Mouse (Mus musculus) myocyte (in vitro differentiated cells): ENCODE data around the gene Arhgap35. TPM values are rescaled to one million over a fixed set of nuclear protein-coding genes. Genes with fewer than 3 reads are reported as not detected.

Source experiments
- H3K27me3 ChIP-seq: one replicate; pipeline ENCODE4 v1.6.1; 2011; ENCODE audit not compliant: control insufficient read depth, insufficient read depth, insufficient read length
- H3K36me3 ChIP-seq: one replicate; pipeline ENCODE4 v1.6.1; 2011; ENCODE audit not compliant: control insufficient read depth, insufficient read depth
- H3K4me2 ChIP-seq: one replicate; pipeline ENCODE4 v1.6.1; 2011; ENCODE audit warnings: low read depth, control low read depth
- H3K4me3 ChIP-seq: one replicate; pipeline ENCODE4 v1.5.1; 2011; ENCODE audit warnings: mild to moderate bottlenecking, control low read depth, moderate library complexity
- H3K79me2 ChIP-seq: one replicate; pipeline ENCODE4 v1.6.1; 2011; ENCODE audit not compliant: control insufficient read depth, insufficient read depth
- H3ac ChIP-seq: one replicate; pipeline ENCODE4 v1.6.1; 2011; ENCODE audit not compliant: control insufficient read depth, insufficient read length
- CEBPB ChIP-seq: IDR thresholded peaks from 2 replicates; pipeline ENCODE4 v1.6.1; 2011; ENCODE audit warnings: mild to moderate bottlenecking, moderate library complexity; ENCODE audit not compliant: poor library complexity, insufficient read depth, severe bottlenecking
- E2F4 ChIP-seq: IDR thresholded peaks from one replicate; pipeline ENCODE4 v1.6.1; 2011; ENCODE audit warnings: mild to moderate bottlenecking, control low read depth, moderate library complexity; ENCODE audit not compliant: insufficient read depth
- MAX ChIP-seq: IDR thresholded peaks from one replicate; pipeline ENCODE4 v1.6.1; 2011; ENCODE audit warnings: low read depth, mild to moderate bottlenecking, control low read depth
- MYOD1 ChIP-seq, 3 experiments: IDR thresholded peaks; one replicate each; pipeline ENCODE4 v1.6.1; 2011; ENCODE audit warnings: control low read depth in 2 of 3, low read depth in 2 of 3, mild to moderate bottlenecking in 2 of 3, moderate library complexity in 1 of 3; ENCODE audit not compliant: insufficient read length in 2 of 3, control insufficient read depth in 1 of 3
- MYOG ChIP-seq, 3 experiments: IDR thresholded peaks; one replicate each; pipeline ENCODE4 v1.6.1; 2011; ENCODE audit warnings: control low read depth in 2 of 3, low read depth in 2 of 3, mild to moderate bottlenecking in 2 of 3; ENCODE audit not compliant: insufficient read length in 2 of 3, control insufficient read depth in 1 of 3, insufficient read depth in 1 of 3
- POLR2A ChIP-seq: IDR thresholded peaks from one replicate; pipeline ENCODE4 v1.6.1; 2011; ENCODE audit warnings: low read depth, mild to moderate bottlenecking, control low read depth, moderate library complexity; ENCODE audit not compliant: insufficient read length
- POLR2AphosphoS2 ChIP-seq: IDR thresholded peaks from one replicate; pipeline ENCODE4 v1.6.1; 2011; ENCODE audit warnings: low read depth, control low read depth; ENCODE audit not compliant: insufficient read length
- REST ChIP-seq: IDR thresholded peaks from one replicate; pipeline ENCODE4 v1.6.1; 2011; ENCODE audit warnings: mild to moderate bottlenecking, control low read depth, moderate library complexity; ENCODE audit not compliant: insufficient read depth, insufficient read length
- SRF ChIP-seq: IDR thresholded peaks from one replicate; pipeline ENCODE4 v1.6.1; 2011; ENCODE audit warnings: low read depth; ENCODE audit not compliant: control insufficient read depth, insufficient read length
- TCF12 ChIP-seq: IDR thresholded peaks from one replicate; pipeline ENCODE4 v1.6.1; 2011; ENCODE audit warnings: mild to moderate bottlenecking, control low read depth; ENCODE audit not compliant: poor library complexity, insufficient read depth, severe bottlenecking
- TCF3 ChIP-seq: IDR thresholded peaks from one replicate; pipeline ENCODE4 v1.6.1; 2011; ENCODE audit warnings: low read depth, control low read depth; ENCODE audit not compliant: insufficient read length
- USF1 ChIP-seq: IDR thresholded peaks from one replicate; pipeline ENCODE4 v1.6.1; 2011; ENCODE audit warnings: low read depth, mild to moderate bottlenecking, control low read depth, moderate library complexity
- polyA plus RNA-seq: library from polyadenylated mRNA; unstranded; fragments of >200 nt; fragmentation: generic; extraction: Trizol; gene quantifications from one replicate; pipeline ENCODE4 v1.2.1, GENCODE M21; 2012; ENCODE audit warnings: missing spikeins

Gene Arhgap35
- polyA plus RNA-seq, 1 experiment: 21.7 TPM

GRCm38 (mm10) chr7:16472116-16472709, 142.6 kb downstream of the Arhgap35 start:
- no peaks in the 10 kb centered on the region for H3K36me3 ChIP-seq

GRCm38 (mm10) chr7:16471549-16471948, 143.2 kb downstream of the Arhgap35 start:
- Histone ChIP-seq H3K36me3 (no peaks in the 10 kb centered on the region), H3K79me2 (no peaks in the 10 kb centered on the region), H3K4me2 (no peak overlapping the region), H3K4me3 (no peak overlapping the region), H3ac (no peak overlapping the region), H3K27me3 (peaks cover 55% of the 10 kb centered on the region)
- TF ChIP-seq MYOG (IDR thresholded peaks at IDR 0.05; ENCODE audit: control insufficient read depth in 1 of 3, insufficient read depth in 1 of 3, insufficient read length in 2 of 3, low read depth in 2 of 3) (no peak), TCF12 (no peak)

More at GRCm38 (mm10) chr7:16472116-16472709, 142.6 kb downstream of the Arhgap35 start:
- Histone ChIP-seq H3K4me3 (no peak overlapping the region), H3K79me2 (no peaks in the 10 kb centered on the region), H3ac (no peak overlapping the region), H3K4me2 (no peak overlapping the region), H3K27me3 (peaks cover 62% of the 10 kb centered on the region)
- TF ChIP-seq MYOG (IDR thresholded peaks at IDR 0.05; ENCODE audit: control insufficient read depth in 1 of 3, insufficient read depth in 1 of 3, insufficient read length in 2 of 3, low read depth in 2 of 3): no peak
- TF ChIP-seq SRF: no peak
- TF ChIP-seq REST: no peak
- no peak for TF ChIP-seq POLR2AphosphoS2
- TF ChIP-seq E2F4: no peak
- TF ChIP-seq POLR2A: no peak
- no peak for TF ChIP-seq TCF12
- no peak for TF ChIP-seq CEBPB
- TF ChIP-seq MAX: no peak
- TF ChIP-seq MYOD1 (IDR thresholded peaks at IDR 0.05; ENCODE audit: control insufficient read depth in 1 of 3, insufficient read length in 2 of 3, low read depth in 2 of 3): no peak
- TF ChIP-seq USF1: no peak
- TF ChIP-seq TCF3: no peak

- Histone ChIP-seq H3K79me2 (no peaks in the 10 kb centered on the region), H3K4me3 (no peak overlapping the region), H3K4me2 (no peak overlapping the region), H3K27me3 (peaks cover 21% of the 10 kb centered on the region), H3K36me3 (no peaks in the 10 kb centered on the region), H3ac (no peak overlapping the region)
- TF ChIP-seq CEBPB (no peak), E2F4 (no peak), POLR2AphosphoS2 (no peak), TCF3 (no peak), TCF12 (no peak), MAX (no peak), REST (no peak), MYOG (IDR thresholded peaks at IDR 0.05; ENCODE audit: control insufficient read depth in 1 of 3, insufficient read depth in 1 of 3, insufficient read length in 2 of 3, low read depth in 2 of 3) (no peak), POLR2A (no peak), USF1 (no peak), SRF (no peak), MYOD1 (IDR thresholded peaks at IDR 0.05; ENCODE audit: control insufficient read depth in 1 of 3, insufficient read length in 2 of 3, low read depth in 2 of 3) (no peak)
Observed at GRCm38 (mm10) chr7:16468115-16468514, 146.7 kb downstream of the Arhgap35 start.

- Histone ChIP-seq H3K4me3 (no peak overlapping the region), H3K4me2 (no peak overlapping the region), H3K27me3 (peaks cover 18% of the 10 kb centered on the region), H3K79me2 (no peaks in the 10 kb centered on the region), H3ac (no peak overlapping the region), H3K36me3 (no peaks in the 10 kb centered on the region)
- TF ChIP-seq POLR2A: no peak
- TF ChIP-seq CEBPB: no peak
- no peak for TF ChIP-seq MYOD1 (IDR thresholded peaks at IDR 0.05; ENCODE audit: control insufficient read depth in 1 of 3, insufficient read length in 2 of 3, low read depth in 2 of 3)
- no peak for TF ChIP-seq POLR2AphosphoS2
- TF ChIP-seq MYOG (IDR thresholded peaks at IDR 0.05; ENCODE audit: control insufficient read depth in 1 of 3, insufficient read depth in 1 of 3, insufficient read length in 2 of 3, low read depth in 2 of 3): no peak
- TF ChIP-seq TCF3: no peak
- TF ChIP-seq REST: no peak
- TF ChIP-seq MAX: no peak
- no peak for TF ChIP-seq E2F4
- TF ChIP-seq SRF: no peak
- TF ChIP-seq TCF12: no peak
- no peak for TF ChIP-seq USF1
Observed at GRCm38 (mm10) chr7:16466565-16466964, 148.2 kb downstream of the Arhgap35 start.

GRCm38 (mm10) chr7:16465568-16465967, 149.2 kb downstream of the Arhgap35 start:
- TF ChIP-seq SRF: no peak
- no peak for TF ChIP-seq MYOG (IDR thresholded peaks at IDR 0.05; ENCODE audit: control insufficient read depth in 1 of 3, insufficient read depth in 1 of 3, insufficient read length in 2 of 3, low read depth in 2 of 3)
- no peak for TF ChIP-seq TCF12
- no peak for TF ChIP-seq TCF3
- TF ChIP-seq MYOD1 (IDR thresholded peaks at IDR 0.05; ENCODE audit: control insufficient read depth in 1 of 3, insufficient read length in 2 of 3, low read depth in 2 of 3): no peak
- TF ChIP-seq E2F4: no peak
- TF ChIP-seq POLR2A: no peak
- TF ChIP-seq MAX: no peak
- TF ChIP-seq REST: no peak
- no peak for TF ChIP-seq POLR2AphosphoS2
- TF ChIP-seq CEBPB: no peak
- TF ChIP-seq USF1: no peak
- Histone ChIP-seq H3K27me3 (peaks cover 18% of the 10 kb centered on the region), H3K4me2 (no peak overlapping the region), H3K4me3 (no peak overlapping the region), H3K79me2 (no peaks in the 10 kb centered on the region), H3K36me3 (no peaks in the 10 kb centered on the region), H3ac (no peak overlapping the region)
